In genomic region chr19:10521926-10522325, GRCm38 (mm10) we compare ENCODE assay signal across 25 mouse cellular contexts. TPM values are rescaled to one million over a fixed set of nuclear protein-coding genes. Genes with fewer than 3 reads are reported as not detected.
DNase-seq lines count a peak whose midpoint lies in the region; ATAC-seq and TF ChIP-seq lines count a peak whose summit lies in the region.
"Had no signal": no experiment of that assay in that cellular context is flagged by ENCODE, and none has a peak within 500 bp of the region (broad histone marks: within the 10 kb centered on the region; RNA-seq: fewer than 3 reads in every experiment).

No protein-coding gene starts in this region.

- H3K4me3 ChIP-seq in liver, embryonic 12.5 days = no peak overlapping the region
- H3K4me3 ChIP-seq in megakaryocyte, embryonic 14.5 days (replicated peaks) = peak overlapping the region; percentile 59
- H3K4me3 ChIP-seq in MEL (ENCODE audit: control insufficient read depth in 1 of 2, insufficient read depth in 1 of 2, low read depth in 2 of 2, low read length in 2 of 2) = no peak overlapping the region
- H3K4me3 ChIP-seq: embryonic facial prominence, embryonic 13.5 days; embryonic facial prominence, embryonic 15.5 days; forebrain, embryonic 13.5 days; forebrain, embryonic 15.5 days had no signal

- 0 out of 2 replicates have a peak overlapping the region, but pooled peaks have one; percentile 22 for H3K4me2 ChIP-seq in liver, embryonic 12.5 days
- H3K4me2 ChIP-seq: embryonic facial prominence, embryonic 13.5 days; embryonic facial prominence, embryonic 15.5 days; forebrain, embryonic 13.5 days; forebrain, embryonic 15.5 days had no signal

- DNase-seq in liver (no peak), A20 (ENCODE audit: low read depth, low spot score) (peak; percentile 80), MEL (ENCODE audit: low read depth, low spot score) (no peak)
- DNase-seq in cerebellum, adult 9-11 months = no peak
- DNase-seq: adrenal gland, adult 8-10 months; adrenal gland, postnatal 14 days; adrenal gland, postnatal 36 days; cerebellum, adult 11-12 months; cerebellum, adult 2 months; cerebellum, adult 9-10 months; cerebellum, postnatal 14 days; cerebellum, postnatal 36 days; embryo, embryonic 11 days; forebrain, postnatal 0 days had no signal

- no peak overlapping the region for H3K9ac ChIP-seq in liver, embryonic 12.5 days
- H3K9ac ChIP-seq in MEL (ENCODE audit: control insufficient read depth, low read depth, low read length, poor library complexity, severe bottlenecking) = no peak overlapping the region
- H3K9ac ChIP-seq: embryonic facial prominence, embryonic 13.5 days; embryonic facial prominence, embryonic 15.5 days; forebrain, embryonic 13.5 days; forebrain, embryonic 15.5 days; forebrain, postnatal 0 days had no signal

- peaks cover 62% of the 10 kb centered on the region for H3K4me1 ChIP-seq in liver, embryonic 12.5 days
- H3K4me1 ChIP-seq in megakaryocyte, embryonic 14.5 days = peaks cover 68% of the 10 kb centered on the region
- peaks cover 19 to 23% of the 10 kb centered on the region in 2 experiments for H3K4me1 ChIP-seq in MEL (ENCODE audit: control insufficient read depth in 1 of 2, insufficient read depth in 2 of 2, low read length in 2 of 2)

- TF ChIP-seq POLR2A in MEL (IDR thresholded peaks at IDR 0.05; ENCODE audit: control insufficient read depth in 1 of 2, insufficient read depth in 1 of 2, low read depth in 1 of 2, low read length in 2 of 2, poor library complexity in 1 of 2) = no peak

- 66% methylated on average over 1 of the region's 1 CpGs for WGBS in liver, embryonic 12.5 days (ENCODE audit: insufficient replicate concordance)

- no peak overlapping the region for H3K27ac ChIP-seq in liver, embryonic 12.5 days
- H3K27ac ChIP-seq in MEL (ENCODE audit: control insufficient read depth, low read depth, low read length) = no peak overlapping the region
- H3K27ac ChIP-seq: embryonic facial prominence, embryonic 13.5 days; embryonic facial prominence, embryonic 15.5 days; forebrain, embryonic 13.5 days; forebrain, embryonic 15.5 days had no signal

- no peak for ATAC-seq in liver, embryonic 12.5 days
- ATAC-seq in megakaryocyte, adult 5-6 weeks (ENCODE audit: poor library complexity, severe bottlenecking) = no peak
- ATAC-seq in erythroblast, adult 5-6 weeks (replicated peaks; ENCODE audit: low FRiP score, poor library complexity, severe bottlenecking) = no peak
- ATAC-seq: activated CD4-positive, CD25-positive, alpha-beta regulatory T cell, adult 4 months; forebrain, embryonic 13.5 days; forebrain, embryonic 15.5 days; forebrain, postnatal 0 days had no signal

- H3K36me3 ChIP-seq in liver, embryonic 12.5 days = peaks cover 18% of the 10 kb centered on the region
- H3K36me3 ChIP-seq in megakaryocyte, embryonic 14.5 days (replicated peaks; ENCODE audit: low read length) = peaks cover 32% of the 10 kb centered on the region
- H3K36me3 ChIP-seq in MEL (ENCODE audit: control insufficient read depth in 1 of 2, insufficient read depth in 2 of 2, low read length in 2 of 2) = peaks cover 19 to 36% of the 10 kb centered on the region in 2 experiments

- H3K9me3 ChIP-seq in liver, embryonic 12.5 days (replicated peaks) = no peaks in the 10 kb centered on the region
- no peaks in the 10 kb centered on the region for H3K9me3 ChIP-seq in megakaryocyte, embryonic 14.5 days
- H3K9me3 ChIP-seq in MEL (replicated peaks; ENCODE audit: insufficient read depth, low read length) = no peaks in the 10 kb centered on the region
- H3K9me3 ChIP-seq: embryonic facial prominence, embryonic 13.5 days; embryonic facial prominence, embryonic 15.5 days; forebrain, embryonic 13.5 days; forebrain, embryonic 15.5 days; G1E had no signal

- TF ChIP-seq CTCF in MEL (IDR thresholded peaks at IDR 0.05 in 2 of 3, conservative IDR thresholded peaks at IDR 0.05 in 1 of 3; ENCODE audit: control insufficient read depth in 1 of 3, insufficient read depth in 1 of 3, low read depth in 2 of 3, low read length in 3 of 3, poor library complexity in 1 of 3, severe bottlenecking in 1 of 3) = no peak

- no peaks in the 10 kb centered on the region for H3K27me3 ChIP-seq in liver, embryonic 12.5 days (replicated peaks)
- no peaks in the 10 kb centered on the region for H3K27me3 ChIP-seq in megakaryocyte, embryonic 14.5 days (replicated peaks)
- no peaks in the 10 kb centered on the region for H3K27me3 ChIP-seq in MEL (ENCODE audit: control insufficient read depth in 1 of 2, insufficient read depth in 2 of 2, low read length in 2 of 2)
- H3K27me3 ChIP-seq: embryonic facial prominence, embryonic 13.5 days; embryonic facial prominence, embryonic 15.5 days; forebrain, embryonic 13.5 days; forebrain, embryonic 15.5 days had no signal

- H3K79me2 ChIP-seq in MEL (ENCODE audit: control insufficient read depth, insufficient read depth, low read length, poor library complexity) = peaks cover 47% of the 10 kb centered on the region

- TF ChIP-seq RAD21 in MEL (IDR thresholded peaks at IDR 0.05; ENCODE audit: low read depth, low read length) = no peak

- TF ChIP-seq EP300 in MEL (IDR thresholded peaks at IDR 0.05; ENCODE audit: low read depth in 1 of 2, low read length in 2 of 2) = no peak

TF ChIP-seq in MEL, 35 proteins besides CTCF, POLR2A, EP300 and RAD21:
- TF ChIP-seq ZNF384 (IDR thresholded peaks at IDR 0.05; ENCODE audit: low read depth, low read length) = 0 out of 2 replicates have a peak, but pooled peaks have one; percentile 41
- no peak for TF ChIP-seq POLR2AphosphoS2 (IDR thresholded peaks at IDR 0.05; ENCODE audit: low read length)

RNA-seq across cellular contexts. Expression of gene Cpsf7, which starts 3.1 kb away (rescaled TPM):
- polyA plus RNA-seq in liver, embryonic 12.5 days (2016; fragmentation: Nextera tagmentation; extraction: Ambion mirVana) = 19.6 and 20.5 TPM in 2 replicates
- 6.9 and 11.1 TPM in 2 replicates for polyA plus RNA-seq in megakaryocyte, embryonic 14.5 days (2012; ENCODE audit: insufficient read depth, low replicate concordance)
- total RNA-seq in megakaryocyte, adult 5-6 weeks (2015) = 56.3 and 57.1 TPM in 2 replicates
- 35.9 and 42.2 TPM in 2 replicates for total RNA-seq in megakaryocyte, adult 5-6 weeks (2017)
- total RNA-seq in MEL (2012; rRNA removed) = 36.2 and 36.9 TPM in 2 replicates
- 100 to 1,000 TPM in 1 of 2 experiments, 10 to 100 TPM in 1; 69.8 to 183 TPM for polyA plus RNA-seq in MEL (2012; ENCODE audit: insufficient read depth in 1 of 2, insufficient read length in 2 of 2, low read depth in 1 of 2, low replicate concordance in 2 of 2, missing spikeins in 1 of 2)
- 18.4 and 27.1 TPM in 2 replicates for total RNA-seq in erythroblast, adult 5-6 weeks (2015; ENCODE audit: low replicate concordance)
- total RNA-seq in erythroblast, adult 5-6 weeks (2017; ENCODE audit: low replicate concordance) = 20.4 and 20.8 TPM in 2 replicates

RNA-seq across cellular contexts. Expression of gene Sdhaf2, which starts 4.0 kb away (rescaled TPM):
- polyA plus RNA-seq in liver, embryonic 12.5 days (2016; fragmentation: Nextera tagmentation; extraction: Ambion mirVana) = 38.0 and 40.8 TPM in 2 replicates
- polyA plus RNA-seq in megakaryocyte, embryonic 14.5 days (2012; ENCODE audit: insufficient read depth, low replicate concordance) = 1.5 and 8.7 TPM in 2 replicates
- total RNA-seq in megakaryocyte, adult 5-6 weeks (2015) = 46.9 and 51.5 TPM in 2 replicates
- 54.6 and 55.9 TPM in 2 replicates for total RNA-seq in megakaryocyte, adult 5-6 weeks (2017)
- total RNA-seq in MEL (2012; rRNA removed) = 61.2 and 68.5 TPM in 2 replicates
- polyA plus RNA-seq in MEL (2012; ENCODE audit: insufficient read depth in 1 of 2, insufficient read length in 2 of 2, low read depth in 1 of 2, low replicate concordance in 2 of 2, missing spikeins in 1 of 2) = 10 to 100 TPM in 1 of 2 experiments, not detected in 1; 74.6 TPM
- total RNA-seq in erythroblast, adult 5-6 weeks (2015; ENCODE audit: low replicate concordance) = 21.5 and 35.4 TPM in 2 replicates
- total RNA-seq in erythroblast, adult 5-6 weeks (2017; ENCODE audit: low replicate concordance) = 20.1 and 34.9 TPM in 2 replicates

RNA-seq across cellular contexts. Expression of gene Tmem216, which starts 34.1 kb away (rescaled TPM):
- polyA plus RNA-seq in liver, embryonic 12.5 days (2016; fragmentation: Nextera tagmentation; extraction: Ambion mirVana) = 14.9 and 18.2 TPM in 2 replicates
- polyA plus RNA-seq in megakaryocyte, embryonic 14.5 days (2012; ENCODE audit: insufficient read depth, low replicate concordance) = 0.85 and 2.7 TPM in 2 replicates
- 19.1 and 27.3 TPM in 2 replicates for total RNA-seq in megakaryocyte, adult 5-6 weeks (2015)
- total RNA-seq in megakaryocyte, adult 5-6 weeks (2017) = 16.5 and 18.7 TPM in 2 replicates
- 38.5 and 48.0 TPM in 2 replicates for total RNA-seq in MEL (2012; rRNA removed)
- 10 to 100 TPM in 1 of 2 experiments, not detected in 1; 48.1 TPM for polyA plus RNA-seq in MEL (2012; ENCODE audit: insufficient read depth in 1 of 2, insufficient read length in 2 of 2, low read depth in 1 of 2, low replicate concordance in 2 of 2, missing spikeins in 1 of 2)
- 9.6 and 18.2 TPM in 2 replicates for total RNA-seq in erythroblast, adult 5-6 weeks (2015; ENCODE audit: low replicate concordance)
- 7.2 and 21.6 TPM in 2 replicates for total RNA-seq in erythroblast, adult 5-6 weeks (2017; ENCODE audit: low replicate concordance)

RNA-seq across cellular contexts. Expression of gene Ppp1r32, which starts 39.2 kb away (rescaled TPM):
- not detected in 2 replicates for polyA plus RNA-seq in liver, embryonic 12.5 days (2016; fragmentation: Nextera tagmentation; extraction: Ambion mirVana)
- polyA plus RNA-seq in megakaryocyte, embryonic 14.5 days (2012; ENCODE audit: insufficient read depth, low replicate concordance) = 2.2 and 23.1 TPM in 2 replicates
- total RNA-seq in megakaryocyte, adult 5-6 weeks (2015) = 0.29 TPM in 1 of 2 replicates, not detected in the other
- total RNA-seq in megakaryocyte, adult 5-6 weeks (2017) = 0.37 TPM in 1 of 2 replicates, not detected in the other
- total RNA-seq in MEL (2012; rRNA removed) = 0.19 and 0.23 TPM in 2 replicates
- under 1 TPM in 1 of 2 experiments, not detected in 1; 0.57 TPM for polyA plus RNA-seq in MEL (2012; ENCODE audit: insufficient read depth in 1 of 2, insufficient read length in 2 of 2, low read depth in 1 of 2, low replicate concordance in 2 of 2, missing spikeins in 1 of 2)
- total RNA-seq in erythroblast, adult 5-6 weeks (2015; ENCODE audit: low replicate concordance) = not detected in 2 replicates
- total RNA-seq in erythroblast, adult 5-6 weeks (2017; ENCODE audit: low replicate concordance) = 0.94 TPM in 1 of 2 replicates, not detected in the other
- total RNA-seq: common myeloid progenitor, adult 5-6 weeks had no signal

RNA-seq across cellular contexts. Expression of gene Cyb561a3, which starts 55.0 kb away (rescaled TPM):
- 12.8 TPM in 2 replicates for polyA plus RNA-seq in liver, embryonic 12.5 days (2016; fragmentation: Nextera tagmentation; extraction: Ambion mirVana)
- 19.0 and 19.6 TPM in 2 replicates for polyA plus RNA-seq in megakaryocyte, embryonic 14.5 days (2012; ENCODE audit: insufficient read depth, low replicate concordance)
- 37.2 and 38.8 TPM in 2 replicates for total RNA-seq in megakaryocyte, adult 5-6 weeks (2015)
- total RNA-seq in megakaryocyte, adult 5-6 weeks (2017) = 36.1 and 38.3 TPM in 2 replicates
- 7.6 and 9.0 TPM in 2 replicates for total RNA-seq in MEL (2012; rRNA removed)
- 10 to 100 TPM in 1 of 2 experiments, not detected in 1; 14.3 TPM for polyA plus RNA-seq in MEL (2012; ENCODE audit: insufficient read depth in 1 of 2, insufficient read length in 2 of 2, low read depth in 1 of 2, low replicate concordance in 2 of 2, missing spikeins in 1 of 2)
- 10.2 and 13.8 TPM in 2 replicates for total RNA-seq in erythroblast, adult 5-6 weeks (2015; ENCODE audit: low replicate concordance)
- 6.7 and 7.7 TPM in 2 replicates for total RNA-seq in erythroblast, adult 5-6 weeks (2017; ENCODE audit: low replicate concordance)
